Mouse (Mus musculus) embryonic stem cell, embryonic (primary cell): ENCODE data around the gene Oprm1.
"Not testable (repeated sequence)": the region's sequence is repeated elsewhere in the genome, so short reads cannot be mapped to it uniquely, and the experiment has no call there.

Source experiments
- CTCF ChIA-PET, 4 experiments: fragments of 300-600 bp in 2 of 4; fragments of 350-600 bp in 2 of 4; sonication (Branson Sonifier 250); formaldehyde crosslinking; loops; one replicate each; lab custom pipeline; 2022; ENCODE audit warnings: inconsistent platforms in 2 of 4; lab: Charles Lee
- POLR2A ChIA-PET, 4 experiments: fragments of 300-600 bp in 2 of 4; fragments of 350-600 bp in 2 of 4; sonication (Branson Sonifier 250); formaldehyde crosslinking; loops; one replicate each; lab custom pipeline; 2022; ENCODE audit warnings: antibody characterized with exemption in 4 of 4, inconsistent platforms in 1 of 4; lab: Charles Lee

Gene Oprm1

GRCm38 (mm10) chr10:6758206-6758605 is at the start of gene Oprm1:
TSS of gene Oprm1 (plus strand) at chr10:6758506.
- CTCF ChIA-PET, result interaction anchor here in 1 of 4 experiments (1.1 kb wide), 1 partner anchor 64 kb away, joined by 3 read pairs; no protein-coding TSS in a partner anchor

GRCm38 (mm10) chr10:6717181-6717948 is 40.9 kb upstream of the Oprm1 start:
- ChIA-PET POLR2A (no interaction called here), CTCF (interaction anchor here in 1 of 4 experiments (0.6 kb wide), 1 partner anchor 12 kb away, joined by 3 read pairs; no protein-coding TSS in a partner anchor)

More at GRCm38 (mm10) chr10:6758206-6758605, at the start of gene Oprm1:
- POLR2A ChIA-PET, result no interaction called here

- CTCF ChIA-PET, result no interaction called here
- POLR2A ChIA-PET, result no interaction called here
Observed at GRCm38 (mm10) chr10:6723765-6724164, 34.5 kb upstream of the Oprm1 start.

- ChIA-PET POLR2A (no interaction called here), CTCF (interaction anchor here in 2 of 4 experiments (0.6 to 0.9 kb wide), 2 partner anchors 11 to 25 kb away, joined by 3 to 6 read pairs; no protein-coding TSS in a partner anchor)
Observed at GRCm38 (mm10) chr10:6728469-6728868, 29.8 kb upstream of the Oprm1 start.

GRCm38 (mm10) chr10:6753375-6753774 is 4.9 kb upstream of the Oprm1 start:
- ChIA-PET CTCF (no interaction called here), POLR2A (no interaction called here)

GRCm38 (mm10) chr10:6761287-6761811 is 3.0 kb downstream of the Oprm1 start, which contains the start of gene Gm10945:
TSS of gene Gm10945 (minus strand) at chr10:6761761.
- CTCF ChIA-PET, result no interaction called here

GRCm38 (mm10) chr10:6788517-6789237 is 30.4 kb downstream of the Oprm1 start:
- CTCF ChIA-PET, result interaction anchor here in 1 of 4 experiments (1.6 kb wide), 1 partner anchor 280 kb away, joined by 3 read pairs; no protein-coding TSS in a partner anchor
- POLR2A ChIA-PET, result no interaction called here

More at GRCm38 (mm10) chr10:6761287-6761811, 3.0 kb downstream of the Oprm1 start, which contains the start of gene Gm10945:
- POLR2A ChIA-PET, result no interaction called here

- CTCF ChIA-PET, result interaction anchor here in 1 of 4 experiments (0.5 kb wide), 1 partner anchor 68 kb away, joined by 3 read pairs; no protein-coding TSS in a partner anchor
- POLR2A ChIA-PET, result no interaction called here
Observed at GRCm38 (mm10) chr10:6790226-6790625, 31.9 kb downstream of the Oprm1 start.

- POLR2A ChIA-PET, result no interaction called here
- CTCF ChIA-PET, result no interaction called here
Observed at GRCm38 (mm10) chr10:6820626-6821025, 62.3 kb downstream of the Oprm1 start.

GRCm38 (mm10) chr10:6842225-6842624 is 83.9 kb downstream of the Oprm1 start:
- ChIA-PET CTCF (no interaction called here), POLR2A (no interaction called here)

GRCm38 (mm10) chr10:6846283-6846682 is 88.0 kb downstream of the Oprm1 start:
- POLR2A ChIA-PET, result no interaction called here
- CTCF ChIA-PET, result no interaction called here

GRCm38 (mm10) chr10:6848162-6848754 is 90.0 kb downstream of the Oprm1 start:
- CTCF ChIA-PET, result interaction anchor here in 1 of 4 experiments (0.7 kb wide), 1 partner anchor 37 kb away, joined by 4 read pairs; no protein-coding TSS in a partner anchor
- POLR2A ChIA-PET, result no interaction called here

- POLR2A ChIA-PET, result no interaction called here
- CTCF ChIA-PET, result interaction anchor here in 1 of 4 experiments (0.7 kb wide), 2 partner anchors 12 to 37 kb away, joined by 4 read pairs; no protein-coding TSS in a partner anchor
Observed at GRCm38 (mm10) chr10:6848834-6849233, 90.5 kb downstream of the Oprm1 start.

GRCm38 (mm10) chr10:6855812-6856211 is 97.5 kb downstream of the Oprm1 start:
- ChIA-PET POLR2A (no interaction called here), CTCF (no interaction called here)

GRCm38 (mm10) chr10:6871418-6872072 is 113.2 kb downstream of the Oprm1 start:
- CTCF ChIA-PET, result no interaction called here
- POLR2A ChIA-PET, result interaction anchor here in 1 of 4 experiments (0.6 kb wide), 1 partner anchor 418 kb away, joined by 3 read pairs; no protein-coding TSS in a partner anchor

GRCm38 (mm10) chr10:6873917-6874316 is 115.6 kb downstream of the Oprm1 start:
- ChIA-PET POLR2A (no interaction called here), CTCF (no interaction called here)

GRCm38 (mm10) chr10:6878276-6878881 is 120.1 kb downstream of the Oprm1 start:
- POLR2A ChIA-PET, result interaction anchor here in 1 of 4 experiments (0.6 kb wide), 1 partner anchor 84 kb away, joined by 3 read pairs; no protein-coding TSS in a partner anchor

GRCm38 (mm10) chr10:6882041-6882440 is 123.7 kb downstream of the Oprm1 start:
- CTCF ChIA-PET, POLR2A ChIA-PET: not testable (repeated sequence)

More at GRCm38 (mm10) chr10:6878276-6878881, 120.1 kb downstream of the Oprm1 start:
- CTCF ChIA-PET, result no interaction called here
